Mouse (Mus musculus): ENCODE results near the gene Tspan9.

Gene Tspan9

DNA sequence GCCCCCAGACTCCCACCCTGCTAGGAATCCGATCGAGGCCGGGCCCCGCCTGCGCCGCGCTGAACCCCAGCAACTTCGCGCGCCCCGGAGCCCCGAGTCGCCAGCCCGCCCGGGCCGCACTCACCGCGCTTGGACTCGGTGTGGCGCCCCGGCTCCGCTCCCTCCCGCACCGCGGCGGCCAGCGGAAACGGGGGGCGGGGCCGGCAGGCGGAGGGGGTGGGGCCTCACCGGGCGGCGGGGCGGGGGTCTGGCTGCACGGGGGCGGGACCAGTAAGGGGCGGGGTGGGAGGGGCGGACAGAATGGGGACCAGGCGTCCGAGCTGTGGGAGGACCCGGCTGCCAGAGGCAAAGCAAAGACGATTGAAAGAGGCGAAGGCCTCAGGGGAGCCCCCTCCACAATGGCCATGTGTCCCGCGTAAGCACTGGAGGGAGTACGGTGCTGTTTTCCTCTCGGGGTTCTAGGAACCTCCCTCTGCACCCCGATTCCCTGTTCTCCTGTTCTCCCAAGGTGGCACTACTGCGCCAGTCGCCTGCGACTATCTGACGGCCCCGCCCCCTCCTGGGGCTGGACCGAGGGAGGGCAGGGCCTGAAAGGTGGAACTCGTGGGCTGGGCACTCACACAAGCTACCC, at the start of gene Tspan9:
Gene Tspan9, minus strand, starts transcription at position 205 of the 631 bp plus-strand sequence.
- DNase-seq, result peak; percentile 75

DNA sequence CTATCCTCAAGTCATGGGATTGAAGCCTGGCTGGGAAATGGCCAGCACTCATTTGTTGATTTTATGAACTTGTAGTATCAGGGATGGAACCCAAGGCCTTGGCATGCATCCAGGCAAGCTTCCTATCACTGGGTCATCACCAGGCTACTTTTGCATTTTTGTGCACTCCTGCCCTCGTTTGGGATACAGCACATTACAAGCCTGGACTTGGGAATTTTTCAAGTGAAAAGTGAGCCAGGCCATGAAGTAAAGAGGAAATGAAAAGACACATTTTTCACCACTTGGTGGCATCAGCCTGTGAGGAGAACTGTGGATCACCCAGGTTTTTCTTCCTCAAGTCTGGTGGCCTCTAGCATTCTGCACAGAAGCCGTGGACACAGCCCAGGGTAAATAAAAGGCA, 40.1 kb upstream of the Tspan9 start:
- DNase-seq, result no peak

- DNase-seq, result no peak
Measured at GRCm38 (mm10) chr6:128181176-128181575, 37.8 kb upstream of the Tspan9 start.

- no peak for DNase-seq
Measured at GRCm38 (mm10) chr6:128179651-128180050, 36.3 kb upstream of the Tspan9 start.

- peak; percentile 8 for DNase-seq
Measured at GRCm38 (mm10) chr6:128179247-128179646, 35.9 kb upstream of the Tspan9 start.

GRCm38 (mm10) chr6:128178681-128179080, 35.3 kb upstream of the Tspan9 start:
- no peak for DNase-seq

GRCm38 (mm10) chr6:128168785-128169679, 25.6 kb upstream of the Tspan9 start:
- peak; percentile 10 for DNase-seq

- no peak for DNase-seq
Measured at GRCm38 (mm10) chr6:128165564-128165963, 22.2 kb upstream of the Tspan9 start.

DNA sequence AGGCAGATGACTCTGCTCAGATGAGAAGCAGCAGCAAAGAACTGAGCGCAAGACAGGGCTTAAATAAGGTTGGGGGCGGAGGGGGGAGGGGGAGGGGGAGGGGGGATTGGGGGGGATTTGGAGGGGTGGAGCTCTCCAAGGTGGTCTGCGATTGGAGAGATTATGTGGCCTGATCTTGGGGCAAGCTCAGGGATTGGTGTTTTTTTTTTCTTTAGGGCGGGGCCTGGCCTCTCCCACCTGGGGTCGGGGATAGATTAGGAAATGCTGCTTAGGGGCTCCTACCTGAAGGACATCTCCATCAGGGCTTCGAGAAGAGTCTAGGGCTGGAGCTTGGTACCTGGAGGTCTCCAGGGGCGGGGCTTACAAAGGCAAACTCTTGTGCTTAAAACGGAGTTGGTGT, 21.2 kb upstream of the Tspan9 start:
- DNase-seq, result no peak

GRCm38 (mm10) chr6:128159092-128159491, 15.7 kb upstream of the Tspan9 start:
- DNase-seq, result no peak

- DNase-seq, result no peak
Measured at GRCm38 (mm10) chr6:128158031-128158430, 14.6 kb upstream of the Tspan9 start.

DNA sequence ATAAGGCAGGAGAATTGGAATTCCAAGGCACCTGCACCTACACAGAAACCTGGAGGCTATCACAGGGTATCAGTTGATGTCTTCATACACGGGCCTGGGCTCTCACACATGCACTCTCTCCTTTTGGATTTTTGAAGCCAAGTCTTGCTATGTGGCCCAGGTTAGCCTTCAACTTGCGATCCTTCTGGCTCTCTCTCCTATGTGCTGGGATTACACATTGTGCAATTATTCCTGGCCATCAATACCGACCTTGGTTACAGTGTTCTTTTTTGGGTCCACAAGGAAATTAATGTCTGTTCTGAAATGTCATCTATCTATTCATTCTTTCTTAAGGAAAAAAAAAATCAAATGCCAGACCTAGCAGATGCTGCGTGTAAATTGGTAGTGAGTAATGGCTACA, 13.1 kb upstream of the Tspan9 start:
- DNase-seq, result no peak

DNA sequence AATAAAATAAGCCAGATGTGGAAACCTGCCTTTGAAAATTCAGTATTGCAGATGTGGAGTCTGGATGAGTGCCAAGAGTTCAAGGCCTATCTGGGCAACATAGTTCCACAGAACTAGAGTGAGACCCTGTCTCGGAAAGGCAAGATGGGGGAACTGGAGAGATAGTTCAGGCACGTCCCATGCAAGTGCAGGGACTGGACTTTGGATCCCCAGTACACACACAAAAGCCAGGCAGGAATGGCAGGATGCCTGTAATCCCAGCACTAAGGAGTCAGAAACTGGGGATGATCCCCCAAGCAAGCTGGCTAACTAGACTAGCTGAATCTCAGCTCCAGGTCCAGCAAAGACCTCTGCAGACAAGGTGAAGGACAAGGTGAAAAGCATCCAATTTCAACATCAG, 12.5 kb upstream of the Tspan9 start:
- DNase-seq, result no peak

GRCm38 (mm10) chr6:128145765-128146164, 2.4 kb upstream of the Tspan9 start:
- no peak for DNase-seq

DNA sequence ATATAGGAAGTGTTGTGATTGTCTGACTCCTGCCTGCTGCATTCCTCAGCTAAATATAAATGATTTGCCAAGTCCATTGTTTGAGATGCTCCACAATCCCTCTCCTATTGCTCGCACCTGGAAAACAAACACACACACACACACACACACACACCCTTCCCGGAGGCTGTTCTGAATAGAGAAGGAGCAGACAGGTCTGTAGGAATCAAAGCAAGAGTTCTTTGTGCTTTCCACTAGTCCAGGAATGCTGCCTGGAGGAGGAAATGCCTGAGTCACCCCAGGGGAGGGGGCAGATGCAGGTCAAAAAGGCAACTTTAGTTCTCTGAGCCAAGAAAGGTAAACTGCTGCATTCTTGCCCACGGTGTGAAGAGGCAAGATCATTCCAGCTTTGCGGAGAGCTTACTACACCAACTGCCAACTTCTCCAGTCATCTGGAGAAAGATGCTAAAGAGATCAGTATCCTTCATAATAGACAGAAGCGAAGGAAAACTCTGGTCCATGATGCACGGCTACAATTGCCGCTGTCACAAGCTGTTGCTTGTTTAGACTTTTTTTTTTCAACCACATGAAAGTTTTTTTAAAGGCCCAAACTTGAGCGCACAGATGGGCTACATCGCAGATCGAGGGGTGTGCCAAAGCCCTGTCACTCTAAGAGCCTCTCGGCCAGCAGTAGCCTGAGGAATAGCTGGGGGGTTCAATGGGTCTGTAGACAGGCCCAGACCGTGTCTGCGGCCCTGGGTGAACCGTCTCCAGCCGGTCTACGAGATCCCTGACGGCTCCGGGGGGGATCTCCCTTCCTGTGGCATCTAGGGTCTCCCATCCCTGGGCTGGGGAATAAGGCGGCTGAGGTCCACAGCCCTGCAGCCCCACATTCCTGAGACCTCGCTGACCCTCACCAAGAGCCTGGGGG, 770 bp downstream of the Tspan9 start:
- no peak for DNase-seq

DNA sequence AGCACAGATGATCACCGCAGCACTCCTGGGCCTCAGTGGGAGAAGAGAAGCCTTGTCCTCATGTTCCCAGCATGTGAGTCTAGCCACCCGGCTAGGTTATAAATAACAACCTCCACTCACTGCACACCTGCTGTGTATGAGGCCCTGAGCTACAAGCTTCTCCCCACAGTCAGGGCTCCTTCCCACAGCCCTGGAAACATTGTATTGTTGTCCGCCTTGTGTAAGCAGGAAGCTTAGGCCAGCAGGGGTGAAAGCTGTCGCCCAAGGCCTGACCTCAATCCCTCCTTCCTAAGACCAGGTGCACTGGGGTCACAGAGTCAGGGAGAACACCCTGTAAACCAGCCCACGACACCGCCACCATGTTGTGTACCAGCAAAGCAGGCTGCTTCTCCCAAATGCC, 2.7 kb downstream of the Tspan9 start:
- no peak for DNase-seq

GRCm38 (mm10) chr6:128137855-128138254, 5.5 kb downstream of the Tspan9 start:
- DNase-seq, result no peak

- no peak for DNase-seq
Measured at GRCm38 (mm10) chr6:128136654-128137053, 6.7 kb downstream of the Tspan9 start.

GRCm38 (mm10) chr6:128135459-128135858, 7.9 kb downstream of the Tspan9 start:
- DNase-seq, result no peak

GRCm38 (mm10) chr6:128135006-128135405, 8.4 kb downstream of the Tspan9 start:
- no peak for DNase-seq

- DNase-seq, result no peak
Measured at GRCm38 (mm10) chr6:128134196-128134924, 9.0 kb downstream of the Tspan9 start.

- DNase-seq, result no peak
Measured at GRCm38 (mm10) chr6:128133679-128134191, 9.7 kb downstream of the Tspan9 start.
